Mouse (Mus musculus) midbrain, embryonic 16.5 days (tissue): ENCODE results near the gene Ppp2r3a. TPM values are rescaled to one million over a fixed set of nuclear protein-coding genes. Genes with fewer than 3 reads are reported as not detected.

Experiments
- ATAC-seq: fragments of 200-750 bp; cut with Nextera tagmentation; 2 replicates; pipeline ENCODE4 v1.8.0; 2017; ENCODE audit warnings: moderate TSS enrichment
- H3K27ac ChIP-seq: fragments of 300-500 bp; sonication (generic); 2 replicates; pipeline ENCODE4 v1.5.1; 2014; ENCODE audit warnings: mild to moderate bottlenecking, low read length, mixed read lengths
- H3K27me3 ChIP-seq: fragments of 300-500 bp; sonication (generic); 2 replicates; pipeline ENCODE4 v1.6.1; 2014; ENCODE audit warnings: low read depth, low read length, mixed read lengths; ENCODE audit not compliant: control insufficient read depth, insufficient read depth
- H3K36me3 ChIP-seq: fragments of 300-500 bp; sonication (generic); 2 replicates; pipeline ENCODE4 v1.6.1; 2014; ENCODE audit warnings: mild to moderate bottlenecking, low read length, moderate library complexity, mixed read lengths; ENCODE audit not compliant: control insufficient read depth, insufficient read depth
- H3K4me1 ChIP-seq: fragments of 300-500 bp; sonication (generic); 2 replicates; pipeline ENCODE4 v1.6.1; 2014; ENCODE audit warnings: mild to moderate bottlenecking, low read length, mixed read lengths; ENCODE audit not compliant: control insufficient read depth, insufficient read depth
- H3K4me2 ChIP-seq: fragments of 300-500 bp; sonication (generic); 2 replicates; pipeline ENCODE4 v1.6.1; 2014; ENCODE audit warnings: mild to moderate bottlenecking, low read length, mixed read lengths
- H3K4me3 ChIP-seq: fragments of 300-500 bp; sonication (generic); 2 replicates; pipeline ENCODE4 v1.5.1; 2014; ENCODE audit warnings: low read depth, mild to moderate bottlenecking, low read length, moderate library complexity, mixed read lengths
- H3K9ac ChIP-seq: fragments of 300-500 bp; sonication (generic); 2 replicates; pipeline ENCODE4 v1.6.1; 2014; ENCODE audit warnings: low read depth, low read length, mixed read lengths
- H3K9me3 ChIP-seq: fragments of 300-500 bp; sonication (generic); replicated peaks from 2 replicates; pipeline ENCODE4 v1.6.1; 2014; ENCODE audit warnings: mild to moderate bottlenecking, low read length, mixed read lengths; ENCODE audit not compliant: control insufficient read depth, poor library complexity, severe bottlenecking
- WGBS: fragments of 180-500 bp; shearing (Covaris S2); extraction: QIAGEN DNeasy Blood & Tissue Kit; methylation state at CpG from one replicate; pipeline ENCODE4 v1.1.7; 2014; 5-methylcytosine and 5-hydroxymethylcytosine counted together
- polyA plus RNA-seq: library from polyadenylated mRNA; unstranded; fragments of >200 nt; fragmentation: Nextera tagmentation; extraction: Ambion mirVana; gene quantifications from 2 replicates; pipeline ENCODE4 v1.2.1, GENCODE M21; 2015

The Ppp2r3a gene
- polyA plus RNA-seq, 1 experiment from 2014 or later, result 22.8 TPM

DNA sequence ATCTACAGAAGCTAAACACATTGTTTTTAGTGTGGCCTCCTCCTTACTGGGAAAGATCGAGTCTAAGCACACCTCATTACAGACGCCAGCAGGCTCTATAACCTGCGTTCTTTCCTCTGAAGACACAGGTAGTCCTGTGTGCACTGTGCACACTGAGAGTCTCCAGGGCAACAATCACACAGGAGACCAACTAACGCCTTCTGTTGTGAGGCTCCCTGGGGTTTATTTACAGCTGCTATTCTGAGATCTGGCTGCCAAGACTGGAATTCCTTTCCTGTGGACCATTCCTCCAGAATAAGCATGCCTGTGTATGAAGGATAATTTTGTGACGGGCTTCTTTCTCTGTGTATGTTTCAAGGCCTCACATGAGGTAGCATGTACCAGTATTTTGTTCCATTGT, 51.0 kb downstream of the Ppp2r3a start:
- no peak overlapping the region for H3K27ac ChIP-seq
- 37% methylated on average over 5 of the region's 5 CpGs for WGBS

GRCm38 (mm10) chr9:101198804-101199203, 52.8 kb downstream of the Ppp2r3a start:
- no peak overlapping the region for H3K4me2 ChIP-seq
- no peak overlapping the region for H3K4me3 ChIP-seq
- H3K36me3 ChIP-seq, result 0 out of 2 replicates have a peak, but pooled peaks cover 2% of the 10 kb centered on the region
- WGBS, result 69% methylated on average over 6 of the region's 6 CpGs
- H3K27me3 ChIP-seq, result no peaks in the 10 kb centered on the region
- ATAC-seq, result no peak
- H3K27ac ChIP-seq, result no peak overlapping the region
- H3K9me3 ChIP-seq, result no peaks in the 10 kb centered on the region
- H3K9ac ChIP-seq, result no peak overlapping the region
- H3K4me1 ChIP-seq, result 0 out of 2 replicates have a peak, but pooled peaks cover 4% of the 10 kb centered on the region

More for the DNA sequence above, 51.0 kb downstream of the Ppp2r3a start:
- Histone ChIP-seq H3K36me3 (no peaks in the 10 kb centered on the region), H3K27me3 (no peaks in the 10 kb centered on the region), H3K4me1 (0 out of 2 replicates have a peak, but pooled peaks cover 4% of the 10 kb centered on the region), H3K4me3 (no peak overlapping the region), H3K4me2 (no peak overlapping the region), H3K9ac (no peak overlapping the region), H3K9me3 (no peaks in the 10 kb centered on the region)
- no peak for ATAC-seq

DNA sequence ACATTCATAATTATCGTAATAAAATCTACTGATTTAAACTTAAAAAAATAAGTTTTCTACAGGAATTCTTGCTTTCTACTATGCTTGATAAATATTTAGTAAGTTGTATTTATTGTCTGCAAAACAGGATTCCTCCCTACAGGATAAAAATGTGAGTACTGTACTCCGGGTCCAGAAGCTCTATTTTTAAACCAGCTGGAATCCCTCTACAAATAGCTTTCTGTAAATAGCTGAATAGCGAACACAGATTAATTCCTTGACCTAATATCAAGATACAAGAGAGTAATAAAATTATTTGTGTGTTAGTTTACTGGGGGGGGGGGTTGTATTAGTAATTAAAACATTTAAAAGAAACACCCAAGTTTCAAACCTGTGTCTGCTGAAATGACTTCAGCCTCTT, 53.3 kb downstream of the Ppp2r3a start:
- H3K36me3 ChIP-seq, result 0 out of 2 replicates have a peak, but pooled peaks cover 2% of the 10 kb centered on the region
- no peak overlapping the region for H3K4me2 ChIP-seq
- 83% methylated on average over 3 of the region's 3 CpGs for WGBS
- no peaks in the 10 kb centered on the region for H3K9me3 ChIP-seq
- no peak for ATAC-seq
- H3K9ac ChIP-seq, result no peak overlapping the region
- H3K27me3 ChIP-seq, result no peaks in the 10 kb centered on the region
- H3K4me3 ChIP-seq, result no peak overlapping the region
- no peak overlapping the region for H3K27ac ChIP-seq
- H3K4me1 ChIP-seq, result 0 out of 2 replicates have a peak, but pooled peaks cover 4% of the 10 kb centered on the region

GRCm38 (mm10) chr9:101181962-101182701, 69.5 kb downstream of the Ppp2r3a start:
- 37% methylated on average over 5 of the region's 5 CpGs for WGBS
- H3K4me2 ChIP-seq, result no peak overlapping the region
- H3K27ac ChIP-seq, result no peak overlapping the region
- ATAC-seq, result peak; percentile 80; the same call in 1 of the 2 replicates
- H3K4me3 ChIP-seq, result no peak overlapping the region
- no peaks in the 10 kb centered on the region for H3K27me3 ChIP-seq
- H3K9ac ChIP-seq, result no peak overlapping the region
- H3K36me3 ChIP-seq, result peaks cover 10% of the 10 kb centered on the region; the same call in 1 of the 2 replicates
- peaks cover 9% of the 10 kb centered on the region for H3K4me1 ChIP-seq
- H3K9me3 ChIP-seq, result no peaks in the 10 kb centered on the region

DNA sequence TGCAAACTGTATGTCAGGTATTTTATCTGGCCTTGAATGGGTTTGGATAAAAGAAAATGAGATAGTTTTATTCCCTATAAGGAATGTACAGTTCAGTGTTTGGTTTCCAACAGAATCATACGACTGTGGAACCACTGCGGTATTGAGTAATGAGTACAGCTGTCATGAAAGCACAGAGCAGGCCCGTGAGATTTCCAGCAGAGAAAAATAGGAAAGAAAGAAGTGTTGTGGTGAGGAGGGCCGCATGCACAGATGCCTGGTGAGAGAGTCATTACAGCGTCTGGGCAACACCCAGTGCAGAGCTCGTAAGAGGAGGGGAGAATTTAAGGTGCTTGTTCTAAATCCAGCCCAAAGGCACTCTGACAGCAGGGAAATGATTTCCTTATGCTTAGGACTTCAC, 70.3 kb downstream of the Ppp2r3a start:
- H3K9ac ChIP-seq, result no peak overlapping the region
- no peak overlapping the region for H3K4me2 ChIP-seq
- ATAC-seq, result no peak
- 66% methylated on average over 6 of the region's 6 CpGs for WGBS
- H3K4me3 ChIP-seq, result no peak overlapping the region
- no peak overlapping the region for H3K27ac ChIP-seq
- H3K27me3 ChIP-seq, result no peaks in the 10 kb centered on the region
- H3K9me3 ChIP-seq, result no peaks in the 10 kb centered on the region
- peaks cover 9% of the 10 kb centered on the region for H3K4me1 ChIP-seq
- H3K36me3 ChIP-seq, result peaks cover 10% of the 10 kb centered on the region; the same call in 1 of the 2 replicates

DNA sequence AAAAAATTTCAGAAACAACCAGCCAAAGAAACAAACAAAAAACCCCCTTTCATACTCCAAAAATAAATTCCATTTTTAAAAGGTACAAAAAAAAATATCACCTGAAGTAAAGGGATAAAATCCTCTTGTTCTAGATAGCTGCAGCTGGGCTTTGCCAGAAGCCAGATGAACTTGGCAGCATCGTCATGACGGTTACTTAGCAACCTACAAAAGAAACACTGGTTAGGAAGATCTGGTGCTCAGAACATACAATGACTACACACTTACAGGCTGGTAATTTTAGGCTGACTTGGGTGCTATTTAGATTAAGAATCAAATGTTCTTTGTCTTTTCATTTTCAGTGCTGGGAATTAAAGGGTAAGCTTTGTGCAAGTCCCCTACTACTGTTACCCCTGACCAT, 71.4 kb downstream of the Ppp2r3a start:
- H3K4me3 ChIP-seq, result no peak overlapping the region
- ATAC-seq, result no peak
- no peaks in the 10 kb centered on the region for H3K27me3 ChIP-seq
- peaks cover 10% of the 10 kb centered on the region; the same call in 1 of the 2 replicates for H3K36me3 ChIP-seq
- H3K4me2 ChIP-seq, result no peak overlapping the region
- no peaks in the 10 kb centered on the region for H3K9me3 ChIP-seq
- no peak overlapping the region for H3K9ac ChIP-seq
- H3K27ac ChIP-seq, result no peak overlapping the region
- 39% methylated on average over 2 of the region's 2 CpGs for WGBS
- peaks cover 9% of the 10 kb centered on the region for H3K4me1 ChIP-seq

- Histone ChIP-seq H3K9ac (no peak overlapping the region), H3K27me3 (no peaks in the 10 kb centered on the region), H3K4me1 (no peaks in the 10 kb centered on the region), H3K27ac (no peak overlapping the region), H3K36me3 (no peaks in the 10 kb centered on the region), H3K4me3 (no peak overlapping the region), H3K9me3 (no peaks in the 10 kb centered on the region), H3K4me2 (no peak overlapping the region)
- WGBS, result 98% methylated on average over 1 of the region's 1 CpGs
- no peak for ATAC-seq
Observed at GRCm38 (mm10) chr9:101160627-101161026, 91.0 kb downstream of the Ppp2r3a start.

DNA sequence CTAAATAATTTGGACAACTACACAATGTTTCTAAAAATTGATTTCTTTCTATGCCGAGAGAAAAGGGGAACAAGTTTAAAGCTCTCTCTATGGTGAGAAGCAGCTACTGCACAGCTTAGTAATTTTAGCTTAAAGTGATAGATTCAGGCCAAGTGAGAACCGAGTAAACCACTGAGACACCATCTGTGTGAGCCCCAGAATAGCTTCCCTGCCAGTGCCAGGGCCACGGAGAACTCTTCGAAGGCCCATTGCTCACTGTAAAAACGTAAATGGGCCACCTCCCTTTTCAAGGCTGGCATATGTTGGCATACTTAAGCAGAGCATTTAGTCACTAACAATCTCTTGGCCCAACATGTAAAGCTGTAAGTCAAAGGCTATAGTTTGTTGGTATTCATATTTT, 91.5 kb downstream of the Ppp2r3a start:
- Histone ChIP-seq H3K4me1 (no peaks in the 10 kb centered on the region), H3K36me3 (no peaks in the 10 kb centered on the region), H3K4me3 (no peak overlapping the region), H3K27ac (no peak overlapping the region), H3K9ac (no peak overlapping the region), H3K27me3 (no peaks in the 10 kb centered on the region), H3K9me3 (no peaks in the 10 kb centered on the region), H3K4me2 (no peak overlapping the region)
- no peak for ATAC-seq
- WGBS, result 77% methylated on average over 5 of the region's 5 CpGs

DNA sequence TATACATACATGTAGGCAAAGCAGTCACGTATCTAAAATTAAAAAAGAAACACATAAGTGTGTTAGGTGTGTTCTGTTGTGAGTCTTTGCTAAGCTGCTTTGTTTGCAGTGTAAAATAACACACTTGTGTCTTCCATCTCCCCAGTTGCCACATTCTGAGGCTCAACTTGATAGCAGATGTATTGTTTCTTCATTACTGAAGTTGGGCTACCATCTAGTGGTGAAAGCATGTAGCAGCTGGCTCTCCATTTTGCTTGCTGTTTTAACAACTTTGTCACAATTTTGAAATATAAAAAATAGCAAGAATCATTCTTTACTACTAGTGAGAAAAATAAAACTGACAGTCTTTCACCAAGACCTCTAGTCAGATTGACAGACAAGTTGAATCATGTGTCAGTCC, 92.2 kb downstream of the Ppp2r3a start:
- no peak overlapping the region for H3K4me2 ChIP-seq
- no peak overlapping the region for H3K27ac ChIP-seq
- no peaks in the 10 kb centered on the region for H3K4me1 ChIP-seq
- ATAC-seq, result no peak
- H3K9me3 ChIP-seq, result no peaks in the 10 kb centered on the region
- H3K4me3 ChIP-seq, result no peak overlapping the region
- H3K36me3 ChIP-seq, result no peaks in the 10 kb centered on the region
- H3K9ac ChIP-seq, result no peak overlapping the region
- no peaks in the 10 kb centered on the region for H3K27me3 ChIP-seq
- WGBS, result 92% methylated on average over 1 of the region's 1 CpGs
